Mouse (Mus musculus) erythroblast, adult 5-6 weeks (primary cell): ENCODE results near the gene Trappc6b. TPM values are rescaled to one million over a fixed set of nuclear protein-coding genes. Genes with fewer than 3 reads are reported as not detected.
"Not testable (repeated sequence)": the region's sequence is repeated elsewhere in the genome, so short reads cannot be mapped to it uniquely, and the experiment has no call there.

ENCODE experiments used
- ATAC-seq: replicated peaks from 2 replicates; pipeline ENCODE4 v1.8.0; 2016; ENCODE audit warnings: moderate number of reproducible peaks, mild to moderate bottlenecking, moderate TSS enrichment, inconsistent platforms; ENCODE audit not compliant: poor library complexity, low FRiP score, severe bottlenecking
- total RNA-seq, 2 experiments: library from RNA; stranded (forward) in 1 of 2; stranded (reverse) in 1 of 2; fragments of 150-400 nt in 1 of 2; fragments of 200-764, 138-1000 nt in 1 of 2; gene quantifications; 2 replicates each; pipeline versions ENCODE4 v1.2.3 to v1.2.4; 2015 to 2017; ENCODE audit warnings: low replicate concordance in 2 of 2

The Trappc6b gene
- total RNA-seq (2015; ENCODE audit: low replicate concordance) (12.3 and 19.0 TPM in 2 replicates), total RNA-seq (2017; ENCODE audit: low replicate concordance) (29.1 and 35.3 TPM in 2 replicates)

DNA sequence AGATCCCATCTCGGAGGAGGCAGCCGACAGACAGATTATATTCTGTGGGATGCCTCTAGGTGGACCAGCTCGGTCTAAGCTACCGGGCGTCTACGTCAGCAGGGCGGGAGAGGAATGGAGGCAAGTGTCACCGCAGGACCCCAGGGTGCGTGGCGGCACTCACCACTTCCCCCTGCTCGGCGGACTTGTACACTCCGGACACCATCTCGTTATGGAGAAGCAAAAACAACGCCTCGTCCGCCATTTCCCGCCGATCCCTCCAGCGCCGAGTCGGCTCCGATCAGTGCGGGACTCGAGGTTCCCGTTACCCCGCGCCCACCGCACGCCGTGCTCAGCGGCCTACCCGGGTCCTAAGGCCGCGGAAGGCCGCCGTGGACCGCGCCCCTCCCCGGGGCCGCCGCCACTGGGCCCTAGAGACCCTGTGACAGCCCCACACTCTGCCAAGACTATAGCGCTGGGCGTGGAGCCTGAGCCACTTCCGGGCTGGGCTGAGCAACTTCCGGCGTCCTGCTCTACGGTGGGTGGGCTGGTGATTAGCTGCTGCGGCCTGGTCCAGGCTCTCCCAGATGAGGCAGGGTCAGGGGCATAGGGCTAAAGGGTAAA is at the start of gene Trappc6b:
Gene Trappc6b (minus strand): TSS at position 480 of the 603 bp plus-strand sequence.
- peak; percentile 92 for ATAC-seq

DNA sequence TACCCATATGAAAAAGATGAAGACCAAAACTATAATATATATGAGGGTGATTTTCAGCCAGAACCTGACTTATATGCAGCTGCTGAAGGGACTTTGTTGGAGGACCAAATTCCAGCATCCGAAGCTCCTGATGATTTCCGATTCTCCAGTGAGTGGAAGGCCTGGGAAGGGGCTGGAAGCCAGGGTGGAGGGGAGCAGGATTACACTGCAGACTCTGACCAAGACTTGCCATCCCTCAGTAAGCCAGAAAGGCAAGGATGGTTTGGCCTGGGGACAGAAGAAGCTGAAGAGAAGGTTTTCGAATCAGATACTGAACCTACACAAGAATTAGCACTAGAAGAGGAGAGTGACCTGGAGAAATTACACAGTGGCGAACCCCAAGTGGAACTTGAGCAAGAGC is 46.7 kb upstream of the Trappc6b start:
- ATAC-seq: no peak

DNA sequence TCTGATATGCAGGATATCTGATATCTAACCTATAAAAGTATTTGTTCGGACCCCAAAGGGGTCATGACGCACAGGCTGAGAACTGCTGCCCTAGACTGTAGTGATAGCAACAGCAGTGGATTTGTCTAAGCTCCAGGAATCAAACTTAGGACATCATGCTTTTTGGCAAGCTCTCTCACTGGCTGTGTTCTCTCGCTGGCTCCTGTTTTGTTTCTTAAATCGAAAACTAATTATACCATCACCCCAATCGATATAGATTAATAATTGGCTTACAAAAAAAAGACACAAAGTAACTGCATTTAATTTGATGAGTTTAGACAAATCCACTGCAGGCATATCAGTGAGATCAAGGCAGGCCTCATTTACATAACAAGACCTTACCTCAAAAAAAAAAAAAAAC is 45.2 kb upstream of the Trappc6b start:
- ATAC-seq: no peak

DNA sequence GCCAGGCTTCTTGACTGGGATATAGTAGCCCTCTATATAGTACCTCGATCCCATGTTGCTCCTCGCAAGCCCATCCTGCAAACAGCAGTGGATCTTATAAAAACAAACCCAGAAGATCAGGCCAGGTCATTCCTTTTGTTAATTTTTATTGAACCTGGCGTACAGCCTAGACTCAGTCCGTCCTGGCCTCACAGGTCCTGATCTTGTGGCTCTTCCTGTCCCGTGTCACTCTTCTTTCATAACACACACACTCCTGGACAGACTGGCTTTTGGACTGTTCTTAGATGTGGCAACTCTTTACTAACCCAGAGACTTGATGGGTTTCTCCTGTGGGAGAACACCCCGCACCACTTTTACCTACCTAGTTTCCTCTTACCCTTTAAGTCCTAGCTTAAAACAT is 44.6 kb upstream of the Trappc6b start:
- ATAC-seq: no peak

DNA sequence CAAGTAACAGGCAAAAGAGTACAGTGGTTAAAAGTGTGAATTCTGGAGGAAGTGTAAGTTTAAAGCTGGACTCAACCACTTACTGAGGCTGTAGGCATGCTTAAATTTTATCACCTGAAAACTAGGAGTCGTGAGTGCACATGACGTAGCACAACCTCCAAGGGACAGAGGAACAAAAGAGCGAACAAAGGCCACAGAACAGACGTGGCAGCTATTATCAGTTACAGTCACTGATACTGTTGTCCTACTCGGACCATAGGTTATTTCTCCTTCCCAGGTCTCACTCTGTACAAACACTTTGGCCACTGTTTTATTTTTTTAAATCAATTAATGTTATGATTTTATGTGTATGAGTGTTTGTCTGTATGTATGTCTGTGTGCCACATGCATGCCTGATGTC is 43.5 kb upstream of the Trappc6b start:
- ATAC-seq: no peak

DNA sequence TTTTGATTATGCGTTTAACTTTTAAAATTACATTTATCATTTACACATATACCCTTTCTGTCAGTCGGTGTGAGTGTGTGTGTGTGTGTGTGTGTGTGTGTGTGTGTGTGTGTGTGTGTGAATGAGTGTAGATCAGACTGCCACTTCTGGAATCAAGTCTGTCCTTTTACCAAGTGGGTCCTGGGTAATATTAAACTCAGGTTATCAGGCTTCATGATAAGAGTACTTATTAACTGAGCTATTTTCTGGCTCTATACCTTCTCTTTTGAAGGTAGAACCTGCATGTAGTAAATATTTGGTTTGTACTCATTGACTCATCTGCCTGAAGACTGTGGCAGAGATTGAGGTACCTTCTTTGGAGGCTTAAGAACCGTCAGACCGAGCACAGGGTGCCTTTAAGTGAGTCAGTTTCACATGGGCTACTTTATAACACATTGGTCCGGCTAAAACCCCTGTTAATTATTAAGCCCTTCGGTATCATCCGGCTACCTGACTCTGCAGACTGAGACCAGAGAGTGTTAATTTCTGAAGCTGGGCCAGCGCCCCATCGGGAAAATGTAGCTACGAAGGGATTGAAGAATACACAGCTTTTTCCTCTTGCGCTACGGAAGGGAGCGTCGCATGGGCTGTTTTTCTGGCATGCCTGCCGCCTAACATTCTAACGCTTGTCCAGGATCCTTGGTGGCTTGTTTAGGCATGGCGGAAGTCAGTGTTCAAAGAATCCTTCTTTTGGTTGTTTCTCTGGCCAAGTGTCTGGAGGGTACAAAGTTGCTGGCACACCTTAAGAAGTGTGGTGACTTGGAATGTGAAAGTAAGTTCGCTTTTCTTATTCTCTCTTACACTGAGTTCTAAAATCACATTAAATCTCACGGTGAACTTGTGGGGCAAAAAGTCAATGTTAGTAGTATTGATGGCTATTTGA is 34.1 kb upstream of the Trappc6b start, which contains the start of gene Mia2:
Gene Mia2 (plus strand): TSS at position 696 of the 922 bp plus-strand sequence.
- no peak for ATAC-seq

DNA sequence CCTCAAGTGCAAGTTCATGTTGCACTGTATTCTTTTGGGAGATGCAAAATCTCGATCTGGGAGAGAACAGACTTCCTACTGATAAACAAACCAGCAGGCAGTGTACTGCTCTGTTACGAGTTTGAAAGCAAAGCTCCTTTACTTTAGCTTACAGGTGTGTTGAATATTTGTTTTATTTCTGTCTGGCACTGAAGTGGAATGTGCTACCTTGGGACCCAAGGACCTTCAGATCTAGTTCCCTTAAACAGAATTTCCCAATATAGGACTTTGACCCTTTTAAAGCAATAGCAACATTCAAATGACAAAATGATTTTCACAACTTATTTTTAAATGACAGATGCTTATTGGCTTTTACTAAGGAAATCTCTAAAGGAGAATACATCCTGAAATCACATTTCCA is 32.3 kb upstream of the Trappc6b start:
- ATAC-seq: no peak

DNA sequence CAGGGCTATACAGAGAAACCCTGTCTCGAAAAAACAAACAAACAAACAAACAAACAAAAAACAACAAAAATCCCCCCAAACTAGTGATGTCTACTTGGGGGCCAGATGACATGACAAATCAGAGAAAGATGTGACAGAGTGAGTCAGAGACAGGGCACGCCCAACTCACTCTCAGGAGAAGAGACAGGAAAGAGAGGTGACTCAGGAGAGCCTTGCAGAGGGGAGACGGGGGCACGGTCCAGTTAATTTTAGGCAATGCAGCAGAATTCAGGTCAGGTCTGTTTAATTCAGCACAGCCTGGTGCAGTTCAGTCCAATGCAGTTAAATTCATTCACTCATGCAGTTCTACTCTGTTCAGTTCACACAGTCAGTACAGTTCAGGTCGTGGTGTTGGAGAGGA is 24.9 kb upstream of the Trappc6b start:
- no peak for ATAC-seq

DNA sequence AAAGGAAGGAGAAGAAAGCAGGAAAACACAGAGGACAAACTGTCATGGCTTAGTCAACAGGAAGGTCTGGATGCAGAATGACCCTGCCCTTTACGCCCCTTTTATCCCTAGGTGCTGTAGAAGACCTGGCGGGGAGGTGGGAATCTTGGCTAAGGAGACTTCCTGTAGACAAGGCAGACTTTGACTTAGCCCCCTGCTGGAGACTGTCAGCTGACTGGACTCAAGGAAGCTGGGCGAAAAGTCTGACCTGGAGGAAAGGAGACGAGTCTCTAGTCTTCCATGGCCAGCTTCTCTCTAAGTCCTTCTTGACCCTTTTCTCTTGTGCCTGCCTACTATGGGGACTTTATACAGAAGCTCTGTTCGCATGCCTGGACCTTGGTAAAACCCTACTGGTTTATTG is 23.2 kb upstream of the Trappc6b start:
- no peak for ATAC-seq

DNA sequence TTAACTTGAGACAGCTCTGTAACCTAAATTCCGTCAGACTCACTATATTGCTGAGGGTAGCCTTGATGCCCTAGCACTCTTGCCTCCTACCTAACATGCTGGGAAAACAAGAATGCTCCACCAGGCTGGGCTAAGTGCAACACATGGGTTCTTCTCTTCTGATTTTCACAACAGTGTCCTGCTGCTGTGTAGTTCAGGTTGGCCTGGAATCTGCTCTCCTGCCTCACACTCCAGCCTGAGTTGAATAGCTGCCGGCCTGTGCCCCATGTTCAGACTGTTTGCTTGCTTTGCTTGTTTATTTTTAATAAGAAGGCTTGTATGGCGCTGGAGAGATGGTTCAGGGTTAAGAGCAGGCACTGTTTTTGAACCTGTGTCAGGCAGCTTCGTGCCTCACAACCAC is 19.2 kb upstream of the Trappc6b start:
- ATAC-seq: no peak

DNA sequence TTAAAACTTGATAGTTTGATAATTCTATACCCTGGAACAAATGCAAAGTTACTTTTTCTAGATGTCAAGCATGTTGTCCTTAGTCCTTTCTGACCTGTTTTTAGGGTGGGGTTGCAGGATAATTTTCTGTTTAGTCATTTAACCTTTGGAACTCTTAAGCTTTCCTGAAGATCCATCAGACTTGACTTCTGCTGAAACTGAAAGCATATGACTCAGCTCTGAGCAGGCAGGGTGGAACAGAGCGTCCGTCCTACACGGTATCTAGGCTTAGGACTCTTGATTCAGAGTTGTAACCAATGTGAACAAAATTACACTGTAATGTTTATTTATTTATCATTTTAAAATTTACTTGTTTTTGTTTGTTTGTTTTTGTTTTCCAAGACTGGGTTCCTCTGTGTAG is 16.6 kb upstream of the Trappc6b start:
- no peak for ATAC-seq

DNA sequence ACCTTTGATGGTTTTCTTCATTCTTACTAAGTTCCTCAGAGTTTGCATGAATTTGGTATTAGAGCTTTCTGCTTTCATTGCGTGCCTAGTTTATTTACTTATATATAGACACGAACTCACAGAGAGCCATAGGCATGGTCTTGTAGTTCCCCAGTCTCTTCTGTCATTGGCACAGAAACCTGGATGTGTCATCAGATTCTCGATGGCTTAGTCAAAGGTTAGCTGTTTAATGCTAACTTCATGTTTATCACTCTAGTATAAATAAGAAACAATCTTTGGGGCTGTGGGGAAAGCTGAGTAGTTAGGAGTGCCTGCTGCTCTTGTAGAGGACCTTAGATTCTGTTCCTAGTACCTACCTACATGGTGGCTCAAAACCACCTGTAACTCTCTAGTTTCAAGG is 15.7 kb upstream of the Trappc6b start:
- no peak for ATAC-seq

DNA sequence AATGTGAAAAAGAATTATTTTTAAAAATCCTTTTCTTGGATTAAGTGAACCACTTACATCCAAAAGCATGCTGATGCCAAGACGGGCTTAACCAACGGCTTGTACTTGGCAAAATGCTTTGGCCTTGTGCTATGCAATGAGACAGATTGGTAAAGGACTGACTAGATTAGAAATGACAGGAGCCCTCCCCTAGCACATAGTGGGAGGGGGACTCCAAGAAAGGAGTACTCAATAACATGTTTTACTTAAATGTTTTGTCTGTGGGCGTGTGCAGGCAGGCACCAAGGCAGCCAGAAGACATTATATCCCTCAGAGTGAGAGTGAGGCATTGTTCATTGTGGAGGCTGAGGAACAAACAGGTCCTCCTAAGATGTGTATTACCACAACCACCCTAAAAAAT is 12.8 kb upstream of the Trappc6b start:
- ATAC-seq: no peak

DNA sequence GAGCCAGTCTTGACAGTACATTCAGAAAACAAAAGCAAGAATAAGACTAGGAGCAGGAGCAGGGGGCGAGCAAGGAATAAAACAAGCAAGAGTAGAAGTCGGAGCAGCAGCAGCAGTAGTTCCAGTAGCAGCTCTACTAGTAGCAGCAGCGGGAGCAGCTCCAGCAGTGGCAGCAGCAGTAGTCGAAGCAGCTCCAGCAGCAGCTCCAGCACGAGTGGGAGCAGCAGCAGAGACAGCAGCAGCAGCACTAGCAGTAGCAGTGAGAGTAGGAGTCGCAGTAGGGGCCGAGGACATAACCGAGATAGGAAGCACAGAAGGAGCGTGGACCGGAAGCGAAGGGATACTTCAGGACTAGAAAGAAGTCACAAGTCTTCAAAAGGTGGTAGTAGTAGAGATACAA is 11.0 kb upstream of the Trappc6b start:
- no peak for ATAC-seq

DNA sequence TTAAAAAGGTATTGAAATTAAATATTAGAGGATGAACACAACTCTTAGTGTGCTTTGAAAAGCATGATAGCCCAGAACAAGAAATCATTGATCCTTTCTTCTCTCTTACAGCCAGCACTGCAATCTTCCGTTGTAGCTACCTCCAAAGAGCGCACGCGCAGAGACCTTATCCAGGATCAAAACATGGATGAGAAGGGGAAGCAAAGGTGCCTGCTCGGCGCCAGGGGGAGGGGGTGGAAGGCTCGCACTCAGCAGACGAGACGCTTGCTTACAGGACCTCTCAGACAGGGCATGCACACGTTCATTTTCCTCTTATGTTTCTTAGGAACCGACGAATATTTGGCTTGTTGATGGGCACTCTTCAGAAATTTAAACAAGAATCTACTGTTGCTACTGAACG is 7.5 kb upstream of the Trappc6b start:
- no peak for ATAC-seq

DNA sequence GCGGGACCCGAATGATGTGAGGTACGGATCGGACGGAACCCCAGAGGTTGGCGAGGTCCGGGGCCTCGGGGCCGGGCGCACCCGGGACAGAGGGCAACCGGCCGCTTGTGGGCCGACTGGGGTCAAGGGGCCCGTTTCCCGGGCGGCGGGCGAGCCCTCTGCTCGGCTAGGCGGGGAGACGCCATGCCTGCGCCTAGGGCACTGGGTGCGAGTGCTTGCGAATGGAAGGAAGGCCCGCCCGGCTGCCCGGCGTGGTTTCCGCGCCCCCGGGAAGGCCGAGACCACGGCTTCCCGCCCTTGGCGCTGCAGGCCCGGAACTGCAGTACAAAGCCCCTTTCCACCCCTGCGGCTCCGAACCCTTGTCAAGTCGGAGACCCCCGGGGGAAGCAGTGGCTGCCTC is 5.8 kb upstream of the Trappc6b start:
- peak; percentile 26; the same call in 1 of the 2 replicates for ATAC-seq

DNA sequence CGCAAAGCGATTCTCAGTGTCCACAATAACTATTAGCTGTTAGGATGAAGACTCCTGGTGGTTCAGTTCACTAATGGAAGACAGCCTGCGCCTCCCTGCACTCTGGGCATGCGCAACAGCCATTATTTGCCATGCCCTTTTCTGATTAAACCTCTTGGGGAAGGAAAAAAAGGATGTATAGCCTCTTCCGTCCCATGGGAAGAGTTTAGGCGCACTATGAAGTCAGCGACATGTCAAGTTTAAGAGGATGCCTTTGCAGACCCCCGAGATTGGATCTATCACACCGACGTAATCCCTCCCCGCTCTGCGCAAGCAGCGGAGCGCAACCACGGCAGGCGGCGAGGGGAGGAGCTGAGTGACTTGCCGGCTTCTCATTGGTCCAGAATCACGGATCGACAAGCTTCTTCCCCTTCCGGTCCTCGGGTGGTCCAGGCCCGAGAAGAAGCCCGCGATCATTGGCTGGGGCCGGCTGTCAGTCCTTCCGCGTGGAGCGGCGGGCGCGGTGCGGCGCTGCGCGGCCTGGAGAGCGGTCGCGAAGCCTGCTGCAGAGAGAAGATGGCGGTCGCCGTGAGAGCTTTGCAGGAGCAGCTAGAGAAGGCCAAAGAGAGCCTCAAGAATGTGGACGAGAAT is 5.3 kb upstream of the Trappc6b start, which contains the start of gene Pnn:
Gene Pnn (plus strand): TSS at position 437 of the 630 bp plus-strand sequence.
- peak; percentile 100 for ATAC-seq

DNA sequence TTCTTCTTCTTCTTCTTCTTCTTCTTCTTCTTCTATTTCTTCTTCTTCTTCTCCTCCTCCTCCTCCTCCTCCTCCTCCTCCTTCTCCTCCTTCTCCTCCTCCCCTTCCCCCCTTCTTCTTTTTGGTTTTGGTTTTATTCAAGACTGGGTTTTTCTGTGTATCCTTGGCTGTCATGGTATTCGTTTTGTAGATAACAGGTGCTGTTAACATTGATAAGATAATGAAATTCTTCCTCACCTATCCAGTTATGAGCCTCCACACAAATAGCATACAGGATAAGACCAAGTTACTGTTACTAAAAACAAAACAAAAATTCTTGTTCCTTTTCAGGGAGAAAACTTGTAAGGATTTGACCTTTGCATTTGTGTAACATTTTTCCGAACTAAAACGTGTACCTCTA is 4.5 kb upstream of the Trappc6b start:
- ATAC-seq: no peak

DNA sequence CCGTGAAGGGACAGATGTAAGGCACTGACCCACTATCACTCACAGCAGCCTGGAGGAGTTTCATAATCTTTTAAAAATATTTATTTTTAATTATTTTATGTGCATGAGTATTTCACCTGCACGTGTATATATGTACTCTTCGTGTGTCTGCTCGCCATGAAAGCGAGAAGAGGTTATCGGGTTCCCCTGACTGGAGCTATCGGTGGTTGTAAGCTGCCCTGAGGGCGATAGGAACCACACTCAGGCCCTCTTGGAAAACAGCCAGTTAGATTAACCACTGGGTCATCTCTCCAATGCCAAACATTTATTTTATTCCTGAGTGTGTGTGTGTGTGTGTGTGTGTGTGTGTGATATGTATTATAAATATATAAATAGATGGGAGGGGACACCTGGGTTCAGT is 3.6 kb upstream of the Trappc6b start:
- ATAC-seq: no peak

DNA sequence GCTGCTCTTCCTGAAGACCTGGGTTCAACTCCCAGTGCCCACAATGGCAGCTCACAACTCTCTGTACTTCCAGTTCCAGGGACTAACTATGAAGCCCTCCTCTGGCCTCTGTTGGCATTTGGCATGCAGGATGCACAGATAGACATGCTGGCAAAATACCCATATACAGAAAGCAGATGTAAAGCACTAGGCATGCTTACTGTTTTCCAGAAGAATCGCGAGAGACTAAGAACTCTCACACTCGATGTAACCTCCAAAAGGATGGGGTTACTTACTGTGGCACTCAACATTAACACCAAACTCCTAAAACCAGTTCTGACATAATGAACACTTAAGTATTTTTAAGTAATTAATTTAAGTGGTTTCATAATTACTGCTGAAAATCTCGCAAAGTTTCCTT is 950 bp downstream of the Trappc6b start:
- ATAC-seq: no peak

DNA sequence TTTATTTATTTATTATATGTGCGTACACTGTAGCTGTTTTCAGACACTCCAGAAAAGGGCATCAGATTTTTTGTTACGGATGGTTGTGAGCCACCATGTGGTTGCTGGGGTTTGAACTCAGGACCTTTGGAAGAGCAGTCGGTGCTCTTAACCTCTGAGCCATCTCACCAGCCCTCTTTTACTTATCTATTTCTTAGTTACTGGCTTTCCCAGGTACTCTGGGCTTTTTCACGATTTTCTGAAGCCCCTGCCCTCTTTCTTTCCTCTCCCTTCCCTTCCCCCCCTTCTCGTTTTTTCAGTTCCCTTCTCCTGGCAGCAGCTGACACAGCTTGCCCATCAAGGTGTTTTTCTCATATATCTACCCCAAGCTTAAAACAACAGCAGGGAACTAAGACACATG is 3.0 kb downstream of the Trappc6b start:
- not testable (repeated sequence) for ATAC-seq
